Mouse (Mus musculus) forebrain, postnatal 0 days (tissue): Measurements from ENCODE around the gene Zfp995. TPM values are rescaled to one million over a fixed set of nuclear protein-coding genes. Genes with fewer than 3 reads are reported as not detected.
"Not testable (repeated sequence)": the region's sequence is repeated elsewhere in the genome, so short reads cannot be mapped to it uniquely, and the experiment has no call there.

ENCODE experiments used
- ATAC-seq: fragments of 200-750 bp; cut with Nextera tagmentation; 2 replicates; pipeline ENCODE4 v1.8.0; 2017; ENCODE audit warnings: mild to moderate bottlenecking, moderate library complexity
- DNase-seq: peaks from one replicate; pipeline ENCODE4 v3.0.0-alpha.2; 2015
- H3K27ac ChIP-seq: fragments of 300-500 bp; sonication (generic); 2 replicates; pipeline ENCODE4 v1.5.1; 2014; ENCODE audit warnings: low read depth, mild to moderate bottlenecking, antibody characterized with exemption, low read length, moderate library complexity, mixed read lengths
- H3K27me3 ChIP-seq: fragments of 300-500 bp; sonication (generic); 2 replicates; pipeline ENCODE4 v1.6.1; 2014; ENCODE audit warnings: mild to moderate bottlenecking, low read length, mixed read lengths; ENCODE audit not compliant: insufficient read depth
- H3K36me3 ChIP-seq: fragments of 300-500 bp; sonication (generic); 2 replicates; pipeline ENCODE4 v1.6.1; 2014; ENCODE audit warnings: mild to moderate bottlenecking, moderate library complexity; ENCODE audit not compliant: insufficient read depth
- H3K4me1 ChIP-seq: fragments of 300-500 bp; sonication (generic); 2 replicates; pipeline ENCODE4 v1.6.1; 2014; ENCODE audit warnings: antibody characterized with exemption; ENCODE audit not compliant: insufficient read depth
- H3K4me2 ChIP-seq: fragments of 300-500 bp; sonication (generic); 2 replicates; pipeline ENCODE4 v1.6.1; 2014; ENCODE audit warnings: low read depth, mild to moderate bottlenecking, moderate library complexity
- H3K4me3 ChIP-seq: fragments of 300-500 bp; sonication (generic); 2 replicates; pipeline ENCODE4 v1.5.1; 2014; ENCODE audit warnings: low read depth, low read length, mixed read lengths
- H3K9ac ChIP-seq: fragments of 300-500 bp; sonication (generic); 2 replicates; pipeline ENCODE4 v1.6.1; 2014; ENCODE audit warnings: mild to moderate bottlenecking
- H3K9me3 ChIP-seq: fragments of 300-500 bp; sonication (generic); 2 replicates; pipeline ENCODE4 v1.6.1; 2016; ENCODE audit warnings: low read length
- CTCF ChIP-seq: sonication (generic); IDR thresholded peaks from 2 replicates; pipeline ENCODE4 v1.5.1; 2016; ENCODE audit warnings: antibody characterized with exemption, control low read depth, low read depth
- WGBS: fragments of 180-500 bp; shearing (Covaris S2); extraction: QIAGEN DNeasy Blood & Tissue Kit; methylation state at CpG from one replicate; pipeline ENCODE4 v1.1.7; 2014; 5-methylcytosine and 5-hydroxymethylcytosine counted together
- polyA plus RNA-seq: library from polyadenylated mRNA; unstranded; fragments of >200 nt; fragmentation: Nextera tagmentation; extraction: Ambion mirVana; gene quantifications from 2 replicates; pipeline ENCODE4 v1.2.1, GENCODE M21; 2015
- total RNA-seq: library from RNA; depleted of rRNA; stranded (reverse); fragments of >200 nt; gene quantifications from 2 replicates; pipeline ENCODE4 v1.2.3, GENCODE M21; 2014; rRNA removed

Gene Zfp995
- total RNA-seq (8.5 and 11.4 TPM in 2 replicates), polyA plus RNA-seq (9.6 and 9.7 TPM in 2 replicates)

DNA sequence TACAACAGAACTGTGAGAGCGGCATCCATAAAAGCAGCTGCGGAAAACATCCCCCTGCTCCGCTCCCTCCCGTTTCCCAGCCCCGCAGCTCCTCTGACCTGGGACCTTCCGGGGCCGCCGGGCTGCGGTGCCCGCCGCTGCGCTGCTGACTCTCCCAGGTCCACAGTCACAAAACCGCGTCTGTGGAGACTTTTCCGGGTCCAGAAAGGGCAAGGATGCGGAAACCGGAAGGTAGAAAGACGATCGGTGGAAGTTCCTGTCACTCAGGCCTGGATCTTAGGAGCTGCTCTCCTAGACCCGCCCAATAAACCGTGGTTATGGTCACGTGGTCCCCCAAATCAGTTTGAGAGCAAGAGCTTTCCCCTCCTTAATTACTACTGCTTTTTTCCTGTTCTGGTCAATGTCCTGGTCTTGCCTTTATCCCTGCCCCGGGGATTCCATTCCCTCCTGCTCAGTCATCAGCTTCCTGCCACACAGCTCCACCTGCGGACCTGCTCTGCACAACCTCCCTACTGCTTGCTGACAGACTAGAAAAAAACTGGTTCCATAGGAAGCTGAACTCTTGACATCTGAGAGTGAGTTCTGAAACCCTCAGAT lies at the start of gene Zfp995:
Gene Zfp995 (minus strand): TSS at position 471 of the 597 bp plus-strand sequence.
- H3K27ac ChIP-seq = peak within 1 kb of the TSS; percentile 40; the same call in 1 of the 2 replicates
- peak; percentile 99 for ATAC-seq
- H3K4me2 ChIP-seq = peak within 1 kb of the TSS; percentile 71
- DNase-seq = peak; percentile 71
- not testable (repeated sequence) for H3K36me3 ChIP-seq, H3K27me3 ChIP-seq, H3K4me1 ChIP-seq, H3K9me3 ChIP-seq
- under 1% methylated on average over 24 of the region's 24 CpGs for WGBS
- H3K9ac ChIP-seq = peak within 1 kb of the TSS; percentile 77
- peak within 1 kb of the TSS; percentile 62 for H3K4me3 ChIP-seq
- peak; percentile 26; the same call in 1 of the 2 replicates for TF ChIP-seq CTCF

DNA sequence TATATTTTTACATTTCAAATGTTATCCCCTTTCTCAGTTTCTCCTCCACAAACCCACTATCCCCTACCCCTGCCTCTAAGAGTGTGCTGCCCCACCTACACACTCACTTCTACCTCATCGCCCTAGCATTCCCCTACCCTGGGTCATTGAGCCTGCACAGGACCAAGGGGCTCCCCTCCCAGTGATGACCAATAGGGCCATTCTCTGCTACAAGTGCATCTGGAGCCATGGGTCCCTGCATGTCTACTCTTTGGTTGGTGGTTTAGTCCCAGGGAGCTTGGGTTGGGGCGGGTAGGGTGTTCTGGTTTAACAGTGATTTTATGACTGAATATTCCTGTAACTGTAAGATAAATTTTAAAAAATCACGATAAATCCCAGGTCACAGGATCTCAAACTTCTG lies 687 bp downstream of the Zfp995 start:
- Histone ChIP-seq H3K27me3 (no peaks in the 10 kb centered on the region), H3K27ac (no peak overlapping the region; the same call in 1 of the 2 replicates), H3K36me3 (no peaks in the 10 kb centered on the region), H3K4me1 (no peaks in the 10 kb centered on the region), H3K9ac (peak overlapping the region; percentile 77), H3K4me3 (peak overlapping the region; percentile 62), H3K4me2 (peak overlapping the region; percentile 71), H3K9me3 (no peaks in the 10 kb centered on the region)
- WGBS = 4% methylated on average over 3 of the region's 3 CpGs
- no peak for TF ChIP-seq CTCF
- ATAC-seq (peak; percentile 65), DNase-seq (no peak)

DNA sequence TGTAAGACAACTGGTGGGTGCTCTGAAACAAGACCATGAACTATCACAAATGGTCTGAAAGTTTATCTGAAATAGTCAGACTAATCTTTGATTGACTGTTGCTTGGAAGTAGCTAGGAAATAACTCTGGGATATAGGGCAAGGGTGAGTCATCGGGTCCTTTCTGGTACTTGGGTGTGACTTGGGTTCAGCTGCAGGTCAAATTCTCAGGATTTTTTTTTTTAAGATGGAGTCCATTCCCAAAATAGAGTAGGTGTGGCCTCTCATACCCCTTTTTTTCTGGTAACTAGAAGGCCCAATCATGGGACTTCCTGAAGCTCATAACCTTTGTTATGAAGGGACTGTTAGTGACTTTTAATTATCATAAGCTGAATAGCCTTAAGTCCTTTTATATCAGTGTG lies 38.5 kb downstream of the Zfp995 start:
- Histone ChIP-seq H3K4me3 (no peak overlapping the region), H3K4me1 (no peaks in the 10 kb centered on the region), H3K36me3 (no peaks in the 10 kb centered on the region), H3K9me3 (no peaks in the 10 kb centered on the region), H3K4me2 (no peak overlapping the region), H3K9ac (no peak overlapping the region), H3K27ac (no peak overlapping the region), H3K27me3 (no peaks in the 10 kb centered on the region)
- WGBS = 100% methylated on average over 1 of the region's 1 CpGs
- ATAC-seq (no peak), DNase-seq (no peak)
- TF ChIP-seq CTCF = no peak

DNA sequence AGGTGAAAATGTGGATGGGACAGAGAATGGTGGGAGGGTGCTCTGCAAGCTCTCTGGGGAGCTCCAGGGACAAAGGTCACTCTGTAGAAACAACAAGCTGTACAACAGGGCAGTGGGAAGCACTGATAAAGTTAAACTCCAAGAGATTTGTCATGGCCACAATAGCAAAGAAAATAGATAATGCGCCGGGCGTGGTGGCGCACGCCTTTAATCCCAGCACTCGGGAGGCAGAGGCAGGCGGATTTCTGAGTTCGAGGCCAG lies 63.5 kb downstream of the Zfp995 start:
- H3K4me3 ChIP-seq, H3K4me1 ChIP-seq, ATAC-seq, H3K27ac ChIP-seq, H3K9ac ChIP-seq, H3K27me3 ChIP-seq, H3K4me2 ChIP-seq, H3K36me3 ChIP-seq, DNase-seq, H3K9me3 ChIP-seq: not testable (repeated sequence)
- 97% methylated on average over 7 of the region's 8 CpGs for WGBS

DNA sequence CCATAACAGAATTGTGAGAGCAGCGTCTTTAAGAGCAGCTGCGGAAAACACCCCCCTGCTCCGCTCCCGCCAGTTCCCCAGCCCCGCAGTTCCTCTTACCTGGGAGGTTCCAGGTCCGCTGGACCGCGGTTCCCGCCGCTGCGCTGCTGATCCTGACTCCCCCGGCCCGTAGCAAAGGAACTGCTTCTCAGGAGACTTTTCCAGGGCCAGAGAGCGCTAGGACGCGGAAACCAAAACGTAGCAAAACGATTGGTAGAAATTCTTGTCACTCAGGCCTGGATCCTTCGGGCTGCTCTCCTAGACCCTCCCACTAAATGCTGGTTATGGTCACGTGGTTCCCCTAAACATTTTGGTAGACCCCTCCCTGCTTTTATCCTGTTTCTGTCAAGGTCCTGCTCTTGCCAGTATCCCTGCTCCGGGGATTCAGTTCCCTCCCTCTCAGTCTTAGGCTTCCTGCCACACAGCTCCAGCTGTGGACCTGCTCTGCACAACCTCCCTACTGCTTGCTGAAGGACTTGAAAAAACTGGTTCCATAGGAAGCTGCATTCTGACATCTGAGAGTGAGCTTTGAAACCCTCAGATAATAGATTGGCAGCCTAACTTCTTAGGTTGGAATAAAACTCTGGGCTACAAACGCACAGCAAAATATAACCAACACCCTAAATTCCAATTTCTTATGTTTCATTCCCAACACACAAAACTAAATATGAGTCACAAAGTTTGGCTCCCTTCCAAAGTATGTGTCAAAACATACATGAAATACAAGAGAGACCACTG lies 64.0 kb downstream of the Zfp995 start, which contains the start of gene Zfp820:
Gene Zfp820 (minus strand): TSS at position 228 of the 777 bp plus-strand sequence.
- Histone ChIP-seq H3K9me3 (no peaks in the 10 kb centered on the region), H3K9ac (peak within 1 kb of the TSS; percentile 54), H3K36me3 (no peaks in the 10 kb centered on the region), H3K27ac (no peak within 1 kb of the TSS), H3K4me1 (no peaks in the 10 kb centered on the region), H3K27me3 (no peaks in the 10 kb centered on the region), H3K4me2 (peak within 1 kb of the TSS; percentile 58), H3K4me3 (peak within 1 kb of the TSS; percentile 45)
- no peak for TF ChIP-seq CTCF
- DNase-seq (peak; percentile 86), ATAC-seq (peak; percentile 99)
- WGBS = 3% methylated on average over 22 of the region's 22 CpGs

DNA sequence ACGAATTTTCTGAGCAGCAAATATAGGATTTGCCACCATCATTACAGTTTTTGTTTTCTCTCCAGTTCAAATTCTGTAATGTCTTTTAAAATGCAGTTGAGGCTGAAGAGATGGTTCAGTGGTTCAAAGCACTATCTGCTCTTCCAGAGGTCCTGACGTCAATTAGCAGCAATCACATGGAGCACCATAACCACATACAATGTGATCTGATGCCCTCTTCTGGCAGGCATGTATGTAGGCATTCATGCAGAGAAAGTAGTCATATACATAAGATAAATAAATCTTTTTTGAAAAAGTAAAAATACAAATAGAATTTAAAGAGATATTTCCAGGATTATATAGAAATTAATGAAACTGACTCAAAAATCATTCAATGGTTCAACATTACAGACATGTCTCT lies 71.2 kb downstream of the Zfp995 start:
- DNase-seq (no peak), ATAC-seq (no peak)
- Histone ChIP-seq H3K27ac (no peak overlapping the region), H3K36me3 (no peaks in the 10 kb centered on the region), H3K27me3 (no peaks in the 10 kb centered on the region), H3K9ac (no peak overlapping the region), H3K9me3 (no peaks in the 10 kb centered on the region), H3K4me2 (no peak overlapping the region), H3K4me1 (no peaks in the 10 kb centered on the region), H3K4me3 (no peak overlapping the region)
- WGBS = 58% methylated on average over 2 of the region's 2 CpGs
- 0 out of 2 replicates have a peak, but pooled peaks have one; percentile 8 for TF ChIP-seq CTCF

Other genes with a start within 250 kb of the Zfp995 start
- not detected in 2 replicates for gene Gm10226, start 218.1 kb downstream of the Zfp995 start, total RNA-seq
- 7.4 and 10.2 TPM in 2 replicates for gene Gm10226, start 218.1 kb downstream of the Zfp995 start, polyA plus RNA-seq
- gene Zfp760, start 202.2 kb downstream of the Zfp995 start, total RNA-seq = 10.5 and 12.1 TPM in 2 replicates
- 5.5 and 6.3 TPM in 2 replicates for gene Zfp760, start 202.2 kb downstream of the Zfp995 start, polyA plus RNA-seq
- gene Zfp229, start 179.1 kb downstream of the Zfp995 start, total RNA-seq = 16.7 and 24.4 TPM in 2 replicates
- gene Zfp229, start 179.1 kb downstream of the Zfp995 start, polyA plus RNA-seq = 3.4 and 5.2 TPM in 2 replicates
- gene Zfp820, start 64.2 kb downstream of the Zfp995 start, total RNA-seq = 1.5 and 1.9 TPM in 2 replicates
- 0.92 and 1.1 TPM in 2 replicates for gene Zfp820, start 64.2 kb downstream of the Zfp995 start, polyA plus RNA-seq
- 20.7 and 25.6 TPM in 2 replicates for gene Zfp942, start 52.5 kb upstream of the Zfp995 start, total RNA-seq
- 13.7 and 16.9 TPM in 2 replicates for gene Zfp942, start 52.5 kb upstream of the Zfp995 start, polyA plus RNA-seq
- gene Zfp943, start 52.6 kb upstream of the Zfp995 start, total RNA-seq = 20.8 and 21.5 TPM in 2 replicates
- gene Zfp943, start 52.6 kb upstream of the Zfp995 start, polyA plus RNA-seq = 13.3 and 14.8 TPM in 2 replicates